Mouse (Mus musculus) embryo, embryonic 9.5 days (tissue): ENCODE data around the gene Ehd2.
A peak's percentile ranks its signal among the peaks of the same experiment; 100 is the strongest.

Experiments used
- DNase-seq: peaks from one replicate; pipeline ENCODE4 v3.0.0-alpha.2; 2017; ENCODE audit errors: extremely low spot score

Ehd2 gene

DNA sequence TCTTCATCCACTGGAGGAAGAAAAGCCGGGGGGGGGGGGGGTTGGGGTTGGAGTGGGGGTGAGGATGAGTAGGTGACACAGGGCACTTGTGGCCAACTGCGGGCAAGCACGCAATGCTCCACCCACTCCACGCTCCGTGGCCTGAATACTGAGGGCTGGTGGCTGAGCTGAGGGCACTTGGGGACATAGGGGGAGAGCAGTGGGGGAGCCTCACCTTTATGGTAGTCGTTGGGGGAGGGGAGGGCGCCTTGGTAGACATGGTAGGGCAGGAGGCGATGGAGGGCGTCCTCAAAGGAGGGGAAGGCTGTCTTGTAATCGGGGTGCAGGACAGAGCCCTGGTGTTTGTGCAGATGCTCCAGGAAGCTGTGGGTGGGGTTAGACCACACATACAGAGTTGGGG lies 8.1 kb upstream of the Ehd2 start:
- DNase-seq = no peak

DNA sequence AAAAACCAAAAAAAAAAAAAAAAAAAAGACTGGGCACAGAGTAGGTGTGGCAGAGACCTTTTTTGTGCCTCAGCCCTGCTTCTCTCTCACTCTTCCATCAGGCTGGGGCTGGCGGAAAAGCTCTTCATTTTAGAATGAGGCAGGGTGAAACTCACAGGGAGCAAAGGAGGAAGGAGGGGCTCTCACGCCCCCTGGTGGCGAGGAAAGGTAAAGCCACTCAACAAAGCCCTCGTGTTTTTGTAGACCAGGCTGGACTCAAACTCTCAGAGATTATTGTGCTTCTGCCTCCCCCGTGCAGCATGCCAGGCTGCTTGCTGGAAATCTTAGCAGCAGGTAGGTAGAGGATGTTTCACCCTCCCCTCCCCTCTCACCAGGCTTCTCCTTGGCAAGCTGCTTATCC lies 7.3 kb upstream of the Ehd2 start:
- no peak for DNase-seq

DNA sequence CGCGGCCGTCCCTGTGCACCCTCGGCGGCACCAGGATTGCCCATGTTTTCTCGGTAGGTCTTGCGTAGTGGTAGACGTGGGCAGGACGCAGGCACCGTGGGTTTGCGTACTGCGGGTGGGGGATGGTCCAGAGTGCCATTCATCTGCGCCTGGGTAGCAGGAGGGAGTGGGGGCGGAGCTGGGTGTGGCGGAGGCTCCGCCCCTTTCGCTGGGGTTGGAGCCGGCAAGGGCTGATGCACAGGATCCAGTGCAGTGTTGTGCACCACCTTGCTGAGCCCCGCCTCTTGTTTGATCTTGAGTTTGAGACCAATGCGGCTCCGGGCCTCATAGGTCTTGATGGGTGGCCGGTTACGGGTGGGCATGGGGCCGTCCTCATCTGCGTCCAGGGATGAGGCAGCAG lies 4.9 kb upstream of the Ehd2 start:
- no peak for DNase-seq

DNA sequence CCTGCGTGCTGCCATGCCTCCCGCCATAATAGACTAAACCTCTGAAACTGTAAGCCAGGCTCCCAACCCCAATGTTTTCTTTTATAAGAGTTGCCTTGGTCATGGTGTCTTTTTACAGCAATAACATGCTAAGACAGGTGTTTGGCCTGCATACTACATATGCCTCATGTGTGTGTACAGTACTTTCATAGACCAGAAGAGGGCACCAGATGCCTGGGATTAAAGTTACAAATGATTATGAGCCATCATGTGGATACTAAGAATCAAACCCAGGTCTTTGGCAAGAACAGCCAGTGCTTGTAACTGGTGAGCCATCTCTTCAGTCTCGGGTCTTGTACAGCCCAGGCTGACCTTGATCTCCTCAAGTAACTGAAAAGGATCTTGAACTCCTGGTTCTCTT lies 2.3 kb upstream of the Ehd2 start:
- no peak for DNase-seq

DNA sequence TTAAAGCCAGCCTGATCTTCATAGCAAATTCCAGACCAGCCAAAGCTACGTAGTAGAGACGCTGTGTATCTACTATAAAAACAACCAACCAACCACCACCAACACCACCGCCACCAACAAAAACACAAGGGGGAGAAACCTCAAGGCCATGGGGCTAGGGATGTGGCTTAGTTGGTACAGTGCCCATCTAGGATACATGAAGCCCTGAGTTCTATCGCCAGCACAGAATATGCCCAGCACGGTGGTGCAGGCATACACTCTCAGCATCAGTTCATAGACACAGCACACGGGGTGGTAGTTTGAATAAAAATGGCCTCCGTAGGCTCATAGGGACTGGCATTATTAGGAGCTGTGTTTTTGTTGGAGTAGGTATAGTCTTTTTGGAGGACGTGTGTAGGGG lies 955 bp upstream of the Ehd2 start:
- no peak for DNase-seq

DNA sequence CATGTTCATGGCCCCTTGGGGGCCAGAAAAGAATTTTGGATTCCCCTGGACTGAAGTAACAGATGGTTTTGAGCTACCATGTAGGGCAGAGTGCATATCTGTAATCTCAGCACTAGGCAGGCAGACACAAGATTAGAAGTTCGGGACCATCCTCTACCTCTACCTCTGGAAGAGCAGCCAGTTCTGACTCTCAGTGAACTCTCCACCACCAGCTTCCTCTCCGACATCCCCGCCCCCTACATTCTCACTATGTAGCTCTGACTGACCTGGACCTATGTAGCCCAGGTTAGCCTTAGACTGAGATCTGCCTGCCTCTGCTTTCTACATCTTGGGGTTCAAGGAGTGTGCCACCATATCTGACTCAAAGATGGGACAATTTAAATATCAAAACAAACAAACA lies 878 bp downstream of the Ehd2 start:
- no peak for DNase-seq

DNA sequence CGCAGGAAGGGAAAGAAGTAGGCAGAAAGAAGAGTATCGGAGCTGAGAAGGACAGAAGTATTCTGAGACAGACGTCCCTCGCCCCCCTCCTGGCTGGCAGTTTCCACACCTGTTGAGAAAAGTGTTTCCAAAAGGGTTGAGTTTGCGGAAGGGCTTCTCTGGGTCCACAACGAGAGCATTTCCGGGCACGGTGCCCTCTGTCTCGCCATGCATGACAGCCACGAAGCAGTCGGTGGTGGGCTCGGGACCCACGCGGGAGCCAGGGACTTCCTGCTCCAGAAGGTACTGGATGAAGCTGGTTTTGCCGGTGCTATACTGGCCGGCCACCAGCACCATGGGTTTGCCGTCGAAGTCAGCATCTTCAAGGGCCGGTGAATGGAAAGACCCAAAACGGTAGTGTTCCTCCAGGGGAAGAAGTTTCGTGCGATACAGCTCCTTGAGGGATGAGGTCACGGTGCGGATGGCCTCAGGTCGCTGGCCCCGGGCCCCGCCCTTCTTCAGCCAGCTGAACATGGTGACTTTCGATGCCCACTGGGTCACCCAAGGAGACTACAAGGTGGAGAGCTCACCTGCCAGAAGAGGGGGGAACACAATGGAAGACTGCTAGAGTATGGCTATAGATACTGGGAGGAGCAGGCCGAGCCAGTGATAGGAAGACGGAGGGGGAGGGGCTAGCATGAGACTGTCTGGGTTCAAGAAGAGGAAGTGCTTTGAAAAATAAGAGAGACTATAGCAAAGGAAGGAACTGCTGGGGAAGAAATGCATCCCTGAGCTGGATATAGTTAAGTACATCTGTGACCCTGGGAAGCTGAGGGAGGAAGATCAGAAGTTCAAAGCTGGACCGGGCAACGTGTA lies 3.3 kb downstream of the Ehd2 start:
- no peak for DNase-seq

DNA sequence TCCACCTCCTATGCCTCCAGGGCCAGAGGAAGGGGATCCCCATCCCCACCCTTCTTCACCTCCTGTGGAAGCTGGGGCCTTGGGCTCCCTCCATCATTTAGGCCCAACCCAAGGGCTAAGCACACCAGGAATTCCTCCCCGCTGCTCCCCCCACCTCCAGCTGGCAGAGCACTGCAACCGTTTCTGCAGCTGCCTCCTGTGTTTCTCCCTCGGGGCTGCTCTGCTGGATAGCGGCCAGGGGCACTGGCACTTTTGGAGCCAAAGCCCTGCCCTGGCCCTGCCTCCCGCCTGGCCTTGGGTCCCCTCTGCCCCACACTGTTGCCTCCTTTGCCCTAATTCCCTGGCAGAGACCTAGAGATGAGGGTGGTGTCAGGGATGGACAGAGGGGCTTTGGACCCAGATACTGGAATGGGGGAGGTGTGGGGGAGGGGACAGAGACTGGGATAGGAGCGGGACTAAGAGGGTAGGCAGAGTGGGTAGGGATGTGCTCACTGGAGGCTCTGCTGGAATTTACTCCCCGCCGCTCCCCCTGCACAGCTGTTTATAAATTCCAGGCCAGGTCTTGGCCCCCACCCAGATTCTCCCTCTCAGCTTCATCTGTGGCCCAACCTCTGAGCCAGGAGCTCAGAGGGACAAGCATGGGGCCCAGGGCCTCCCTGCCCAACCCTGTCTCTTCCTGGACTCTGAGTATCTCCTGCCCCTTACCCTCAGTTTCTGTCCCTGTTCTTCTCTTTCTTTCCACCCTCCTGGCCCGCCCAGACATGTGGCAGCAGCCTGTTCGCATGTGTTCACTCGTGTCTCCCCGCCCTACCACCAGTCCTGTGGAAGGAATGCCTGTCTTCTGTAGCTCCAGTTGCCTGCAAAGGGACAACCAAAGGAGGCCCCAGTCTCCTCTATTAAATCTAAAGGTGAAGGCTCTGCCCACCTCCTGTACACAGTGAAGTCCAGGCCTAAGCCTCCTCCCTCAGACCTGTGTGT lies 4.8 kb downstream of the Ehd2 start:
- peak; percentile 23 for DNase-seq

DNA sequence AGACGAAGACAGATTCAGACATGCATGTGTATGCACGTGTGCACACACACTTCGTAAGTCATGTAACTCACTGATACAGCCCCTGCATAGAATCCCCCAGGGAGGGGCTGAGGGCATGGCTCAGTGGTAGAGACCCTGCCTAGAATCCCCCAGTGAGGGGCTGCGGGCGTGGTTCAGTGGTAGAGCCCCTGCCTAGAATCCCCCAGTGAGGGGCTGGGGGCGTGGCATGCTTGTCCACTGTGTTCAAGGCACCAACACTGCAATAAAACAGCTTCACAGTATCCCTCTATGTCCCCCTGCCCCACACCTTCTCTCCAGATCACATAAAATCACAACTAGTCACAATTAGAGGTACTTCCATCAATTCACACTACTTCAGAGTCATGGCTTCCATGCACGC lies 5.6 kb downstream of the Ehd2 start:
- no peak for DNase-seq

DNA sequence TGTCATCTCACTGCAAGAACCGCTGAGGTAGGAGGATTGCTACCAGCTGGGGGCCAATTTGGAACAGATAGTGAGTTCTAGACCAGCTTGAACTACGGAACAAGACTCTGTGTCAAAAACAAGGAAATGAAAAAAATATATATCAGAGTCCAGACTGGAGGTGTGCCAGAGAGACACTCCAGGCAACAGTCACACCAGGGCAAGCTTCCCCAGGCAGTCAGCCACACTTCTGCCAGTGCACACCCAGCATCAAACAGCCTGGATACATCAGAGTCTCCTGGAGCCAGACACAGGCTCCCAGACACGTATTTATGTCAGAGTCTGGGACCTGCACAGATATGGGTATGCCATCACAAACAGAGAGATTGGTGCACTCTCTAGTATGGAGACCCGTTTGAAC lies 6.1 kb downstream of the Ehd2 start:
- DNase-seq = no peak

DNA sequence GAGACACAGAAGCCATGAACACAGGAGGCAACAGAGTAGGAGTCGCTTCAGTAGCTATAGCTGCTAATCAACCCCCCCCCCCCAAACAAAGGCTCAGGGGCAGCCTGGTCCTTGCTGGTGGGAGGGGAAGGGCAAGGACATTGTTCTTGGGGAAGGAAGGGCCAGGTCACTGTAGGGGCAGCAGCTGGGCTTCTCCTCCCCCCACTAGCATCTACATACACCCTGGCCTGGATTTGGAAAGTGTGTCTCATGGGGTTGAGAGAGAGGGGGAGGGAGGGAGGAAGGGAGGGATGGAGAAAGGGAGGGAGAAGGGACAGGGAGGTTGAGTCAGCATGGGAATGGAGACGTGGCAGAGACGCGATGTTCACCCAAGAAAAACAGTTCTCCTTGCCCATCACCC lies 6.7 kb downstream of the Ehd2 start:
- no peak for DNase-seq

DNA sequence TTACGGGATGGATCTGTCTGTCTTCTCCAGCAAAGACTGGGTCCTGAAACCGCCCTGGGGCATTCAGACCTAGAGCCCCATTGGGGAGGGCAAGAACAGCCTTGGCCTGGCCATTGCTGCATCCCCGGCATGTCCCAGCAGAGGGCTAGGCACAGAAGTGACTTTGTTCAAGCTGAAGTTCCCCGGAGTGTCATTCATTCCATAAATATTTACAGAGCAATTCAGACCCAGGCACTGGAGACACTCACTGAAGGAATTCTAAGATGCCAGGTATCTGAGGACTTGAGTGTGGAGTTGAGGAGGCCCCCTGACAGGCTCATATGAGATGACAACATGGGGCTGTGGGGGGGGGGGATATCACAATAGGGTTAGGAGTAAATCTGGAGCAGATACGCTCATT lies 11.2 kb downstream of the Ehd2 start:
- no peak for DNase-seq

DNA sequence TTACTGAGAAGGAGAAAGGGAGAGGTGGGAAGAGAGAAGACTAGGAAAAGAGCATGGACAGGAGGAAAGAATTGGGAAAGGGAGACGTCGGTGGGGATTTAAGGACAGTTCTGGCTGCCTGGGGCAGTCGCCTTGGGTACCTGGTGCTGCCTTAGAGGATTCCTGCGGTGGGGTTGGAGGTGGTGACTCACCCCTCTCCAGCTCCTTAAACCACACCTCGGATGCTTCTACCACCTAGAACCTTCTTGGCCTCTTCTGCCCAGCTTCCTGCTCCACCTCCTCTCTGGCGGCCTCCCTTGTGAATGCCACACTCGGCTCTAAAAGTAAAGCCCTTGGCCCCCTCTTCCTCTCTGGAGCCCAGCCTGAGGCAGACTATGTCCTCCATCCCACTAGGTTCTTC lies 11.9 kb downstream of the Ehd2 start:
- DNase-seq = no peak

DNA sequence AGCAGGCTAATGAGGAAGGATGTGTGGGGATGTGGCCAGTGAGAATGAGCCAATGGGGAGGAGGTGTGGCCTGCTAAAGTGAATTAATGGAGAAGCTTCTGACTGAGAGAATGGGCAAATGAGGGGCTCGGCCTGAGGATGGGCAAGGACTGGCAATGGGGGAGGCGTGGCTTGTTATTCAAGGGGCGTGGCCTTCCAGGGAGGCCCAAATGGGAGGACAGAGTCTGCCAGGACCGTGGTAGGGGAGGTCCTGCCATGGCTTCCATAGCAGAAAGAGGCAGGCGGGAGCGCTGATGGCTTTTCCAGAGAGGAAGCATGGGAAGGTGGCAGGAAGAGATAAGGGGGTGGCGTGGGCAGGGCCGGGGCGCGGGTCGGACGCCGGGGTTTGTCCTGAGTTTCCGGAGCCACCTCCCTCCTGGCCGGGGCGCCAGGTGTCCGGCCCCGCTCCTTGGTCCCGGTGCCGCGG lies 12.4 kb downstream of the Ehd2 start:
- peak; percentile 75 for DNase-seq

DNA sequence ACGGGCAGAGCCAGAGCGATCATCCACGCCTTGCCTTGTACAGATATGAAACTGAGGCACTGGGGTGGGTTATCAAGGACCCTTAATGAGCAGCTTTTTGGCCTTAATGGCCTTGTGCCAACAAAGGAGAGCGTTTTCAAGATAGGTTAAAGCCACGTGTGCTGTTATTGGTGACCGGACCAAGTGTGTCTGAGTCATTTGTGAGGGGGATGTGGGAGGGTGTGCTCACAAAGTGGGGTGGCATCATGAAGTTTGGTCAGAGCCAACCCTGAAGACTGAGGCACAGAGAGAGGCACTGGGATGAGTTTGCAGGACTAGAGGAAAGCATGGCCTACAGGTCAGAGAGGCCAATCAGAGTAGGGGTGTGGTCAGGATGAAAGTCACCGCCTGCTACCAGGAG lies 12.9 kb downstream of the Ehd2 start:
- DNase-seq = no peak

DNA sequence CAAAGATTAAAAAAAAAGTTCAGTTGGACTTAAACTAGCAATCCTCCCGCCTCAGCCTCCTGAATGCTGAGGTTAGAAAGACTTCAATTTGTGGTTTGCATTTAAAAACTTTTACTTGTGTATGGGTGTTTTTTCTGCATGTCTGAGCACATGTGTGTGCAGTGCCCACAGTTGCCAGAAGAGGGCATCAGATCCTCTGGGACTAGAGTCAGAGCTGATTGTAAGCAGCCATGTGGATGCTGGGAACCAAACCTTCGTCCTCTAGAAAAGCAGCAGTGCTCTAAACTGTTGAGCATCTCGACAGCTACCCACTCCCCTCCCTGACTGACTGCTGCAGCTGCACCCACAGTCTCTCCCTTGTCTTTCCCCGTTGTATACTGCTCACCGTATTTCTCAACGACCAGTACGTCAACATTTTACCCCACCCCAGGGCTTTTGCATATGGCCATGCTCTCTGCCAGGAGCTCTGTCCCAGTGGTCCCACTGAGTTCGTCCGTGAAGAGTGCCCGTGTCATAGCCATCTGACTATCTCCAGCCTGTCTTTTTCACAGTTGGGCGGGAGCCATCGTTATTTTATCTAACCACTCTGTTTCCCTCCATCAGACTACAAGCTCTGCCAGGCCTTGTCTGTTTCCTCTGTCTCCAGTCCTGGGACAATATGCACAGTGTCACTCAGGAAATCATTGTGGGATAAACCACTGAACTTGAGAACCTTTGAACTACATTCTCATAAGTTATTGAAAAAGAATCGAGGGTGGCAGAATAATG lies 13.9 kb downstream of the Ehd2 start:
- DNase-seq = no peak

DNA sequence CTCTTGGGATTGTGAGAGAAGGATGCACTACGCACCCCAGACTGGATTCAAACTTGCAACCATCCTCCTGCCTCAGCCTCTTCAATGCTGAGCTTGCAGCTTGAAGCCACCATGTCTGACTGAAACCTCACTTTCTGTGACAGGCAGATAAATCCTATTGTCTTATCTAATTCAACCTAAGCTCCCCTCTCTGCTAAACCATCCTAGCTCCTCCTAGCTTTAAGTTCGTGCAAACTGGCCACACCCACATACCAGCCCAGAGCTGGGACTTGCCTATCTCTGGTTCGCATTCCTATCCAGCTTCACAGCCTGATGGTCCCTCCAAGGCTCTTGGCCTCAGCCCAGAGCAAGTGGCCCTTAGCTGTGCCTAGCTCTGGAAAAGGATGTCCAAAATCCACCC lies 15.0 kb downstream of the Ehd2 start:
- DNase-seq = no peak

DNA sequence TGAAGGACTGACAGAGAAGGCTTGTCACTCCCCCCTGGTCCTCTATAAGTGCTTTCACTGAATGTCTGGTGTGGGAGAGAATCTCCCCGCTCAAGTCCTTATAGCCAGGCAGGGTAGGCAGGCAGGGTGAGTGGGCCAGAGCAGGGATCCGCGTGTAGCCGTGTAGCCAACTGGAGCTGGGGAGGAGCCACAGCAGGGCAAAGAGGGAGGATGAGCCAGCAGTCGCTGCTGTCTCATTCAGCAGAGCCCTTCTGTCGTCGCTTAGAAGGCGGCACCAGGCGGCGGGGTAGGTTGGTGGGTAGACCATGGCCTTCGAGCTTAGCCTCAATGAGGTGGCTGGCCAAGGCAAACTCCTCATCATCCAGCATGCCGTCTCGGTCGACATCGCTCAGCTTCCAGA lies 17.4 kb downstream of the Ehd2 start:
- no peak for DNase-seq

DNA sequence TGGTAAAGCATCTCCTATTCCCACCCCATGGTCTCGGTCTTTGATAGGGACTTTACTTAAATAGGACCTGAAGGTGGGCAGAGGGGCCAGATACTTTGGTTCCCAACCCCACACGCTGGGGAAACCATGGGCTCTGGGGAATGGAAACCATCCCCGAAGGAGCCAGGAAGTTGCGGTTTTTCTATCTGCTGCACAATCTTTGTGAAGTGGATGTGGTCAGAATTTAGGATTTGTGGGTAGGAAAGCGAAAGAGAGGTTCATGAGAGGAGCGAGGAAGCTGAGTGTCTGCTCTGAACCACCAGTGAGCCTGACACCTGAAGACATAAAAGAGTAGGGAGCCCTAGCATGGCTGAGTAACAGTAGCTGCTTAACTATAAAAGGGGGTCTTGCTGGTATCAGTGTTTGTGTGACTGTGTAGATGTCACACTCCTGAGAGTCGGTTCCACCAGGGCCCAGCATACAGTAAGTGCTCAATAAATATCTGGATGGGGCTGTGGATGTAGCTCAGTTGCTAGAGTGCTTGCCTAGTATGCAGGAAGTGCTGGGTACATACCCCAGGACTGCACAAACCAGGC lies 18.1 kb downstream of the Ehd2 start:
- no peak for DNase-seq

DNA sequence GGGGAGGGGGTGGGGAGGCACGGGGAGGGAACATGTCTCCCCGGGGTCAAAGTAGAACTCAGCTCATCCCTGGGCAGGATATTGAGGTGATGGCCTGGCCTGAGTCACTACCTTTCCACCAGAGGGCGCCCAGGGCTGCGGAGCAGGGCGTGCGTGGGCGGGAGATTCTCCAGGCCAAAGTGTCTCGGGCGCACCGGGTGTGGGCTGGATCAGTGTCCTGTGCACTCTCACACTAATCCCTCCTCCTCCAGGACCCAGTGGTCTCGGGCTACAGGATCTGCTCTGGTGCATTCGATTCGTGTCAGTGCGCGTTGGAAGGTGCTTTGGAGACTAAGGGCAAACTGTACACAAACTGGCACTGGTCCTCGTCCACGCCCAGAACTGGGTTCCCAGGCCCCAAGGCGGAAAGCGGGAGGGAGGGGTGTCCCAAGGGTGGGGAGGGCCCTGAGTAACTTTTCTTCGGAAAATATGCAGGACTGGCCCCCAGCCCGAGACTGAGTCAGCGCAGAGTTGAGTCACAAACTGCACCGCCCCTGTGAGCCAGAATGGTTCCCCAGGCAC lies 18.9 kb downstream of the Ehd2 start:
- DNase-seq = peak; percentile 82

DNA sequence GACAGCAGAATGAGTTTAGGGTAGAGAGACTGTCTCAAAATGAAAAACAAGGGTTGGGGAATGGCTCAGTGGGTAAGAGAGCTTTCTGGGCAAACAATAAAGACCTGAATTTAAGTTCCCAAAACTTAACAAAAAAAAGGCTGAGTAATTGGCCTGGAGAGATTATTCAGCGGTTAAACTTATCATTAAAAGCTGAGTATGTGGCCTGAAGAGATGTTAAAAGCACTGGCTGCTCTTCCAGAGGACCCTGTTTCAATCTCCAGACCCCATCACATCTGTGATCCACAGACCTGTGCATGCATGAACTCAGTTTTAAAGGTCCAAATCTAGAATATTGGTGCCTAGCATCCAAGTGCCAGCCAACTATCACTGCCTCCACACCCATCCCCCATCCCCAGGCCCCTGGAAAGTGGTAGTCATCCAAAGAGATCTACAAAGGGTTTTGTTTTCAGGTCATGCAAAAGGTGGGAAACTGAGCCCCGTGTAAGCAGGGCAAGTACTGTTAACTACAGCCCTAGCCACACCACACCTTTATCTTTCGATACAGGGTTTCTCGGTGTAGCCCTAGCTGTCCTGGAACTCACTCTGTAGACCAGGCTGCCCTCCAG lies 19.6 kb downstream of the Ehd2 start:
- no peak for DNase-seq
